Mouse (Mus musculus): ENCODE measurements at regions not wholly inside any gene's neighbourhood (a gene's known extent, or its start where the extent isn't known, plus 50 kb on each side); places are given as distances from the start of the nearest gene placed in this dataset.
A peak's percentile ranks its signal among the peaks of the same experiment; 100 is the strongest.

- Histone ChIP-seq H3K27ac (ENCODE audit: insufficient read depth, low read length) (no peak overlapping the region), H3K27me3 (ENCODE audit: control insufficient read depth, insufficient read depth, low read length) (no peaks in the 10 kb centered on the region; the same call in 1 of the 2 replicates), H3K4me3 (replicated peaks; ENCODE audit: insufficient read depth, low read depth, low read length) (no peak overlapping the region), H3K4me1 (ENCODE audit: control insufficient read depth, insufficient read depth, low read length) (no peaks in the 10 kb centered on the region)
- DNase-seq: no peak
- TF ChIP-seq POLR2A (IDR thresholded peaks at IDR 0.05; ENCODE audit: borderline replicate concordance, insufficient read depth, low read length): no peak
- TF ChIP-seq CTCF (IDR thresholded peaks at IDR 0.05; ENCODE audit: borderline replicate concordance, insufficient read depth, low read depth, low read length): no peak
- WGBS: 88% methylated on average over 5 of the region's 5 CpGs
These were observed 106.0 kb downstream of the Rpl14 start for GRCm38 (mm10) chr9:120677216-120677615.

GRCm38 (mm10) chr9:120679822-120680426, 108.7 kb downstream of the Rpl14 start:
- TF ChIP-seq POLR2A (IDR thresholded peaks at IDR 0.05; ENCODE audit: borderline replicate concordance, insufficient read depth, low read length) (no peak), CTCF (IDR thresholded peaks at IDR 0.05; ENCODE audit: borderline replicate concordance, insufficient read depth, low read depth, low read length) (no peak)
- Histone ChIP-seq H3K27ac (ENCODE audit: insufficient read depth, low read length) (no peak overlapping the region), H3K4me3 (replicated peaks; ENCODE audit: insufficient read depth, low read depth, low read length) (no peak overlapping the region), H3K4me1 (ENCODE audit: control insufficient read depth, insufficient read depth, low read length) (no peaks in the 10 kb centered on the region), H3K27me3 (ENCODE audit: control insufficient read depth, insufficient read depth, low read length) (no peaks in the 10 kb centered on the region; the same call in 1 of the 2 replicates)
- WGBS: 80% methylated on average over 11 of the region's 11 CpGs
- no peak for DNase-seq

GRCm38 (mm10) chr9:120681404-120681803, 110.2 kb downstream of the Rpl14 start:
- H3K4me1 ChIP-seq (ENCODE audit: control insufficient read depth, insufficient read depth, low read length): no peaks in the 10 kb centered on the region
- DNase-seq: no peak
- no peak overlapping the region for H3K27ac ChIP-seq (ENCODE audit: insufficient read depth, low read length)
- 77% methylated on average over 7 of the region's 7 CpGs for WGBS
- H3K4me3 ChIP-seq (replicated peaks; ENCODE audit: insufficient read depth, low read depth, low read length): no peak overlapping the region
- no peak for TF ChIP-seq CTCF (IDR thresholded peaks at IDR 0.05; ENCODE audit: borderline replicate concordance, insufficient read depth, low read depth, low read length)
- TF ChIP-seq POLR2A (IDR thresholded peaks at IDR 0.05; ENCODE audit: borderline replicate concordance, insufficient read depth, low read length): no peak
- no peaks in the 10 kb centered on the region; the same call in 1 of the 2 replicates for H3K27me3 ChIP-seq (ENCODE audit: control insufficient read depth, insufficient read depth, low read length)

DNA sequence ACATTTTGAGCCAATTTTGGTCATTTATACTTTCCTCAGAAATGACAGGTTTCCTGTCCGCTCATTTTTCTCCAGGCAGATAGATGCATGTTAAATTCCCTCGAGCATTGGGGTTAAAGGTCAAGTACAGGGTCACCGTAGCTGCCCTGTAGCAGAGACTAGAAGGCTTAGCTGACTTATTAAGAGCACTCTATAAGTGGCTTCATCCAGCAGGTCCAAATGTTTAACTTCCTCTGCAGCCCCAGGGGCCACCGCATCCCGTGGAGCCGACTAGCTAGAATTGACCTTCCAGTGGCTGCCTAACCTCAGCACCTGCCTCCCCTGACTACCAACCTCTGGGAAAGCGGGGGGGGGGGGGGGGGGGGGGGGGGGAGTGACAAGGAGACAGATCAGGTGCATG, 114.7 kb downstream of the Rpl14 start:
- 66% methylated on average over 6 of the region's 7 CpGs for WGBS
- no peak for DNase-seq
- TF ChIP-seq POLR2A (IDR thresholded peaks at IDR 0.05; ENCODE audit: borderline replicate concordance, insufficient read depth, low read length) (no peak), CTCF (IDR thresholded peaks at IDR 0.05; ENCODE audit: borderline replicate concordance, insufficient read depth, low read depth, low read length) (no peak)
- no peak overlapping the region for H3K27ac ChIP-seq (ENCODE audit: insufficient read depth, low read length)
- peaks cover 9% of the 10 kb centered on the region; the same call in 1 of the 2 replicates for H3K4me1 ChIP-seq (ENCODE audit: control insufficient read depth, insufficient read depth, low read length)
- no peak overlapping the region for H3K4me3 ChIP-seq (replicated peaks; ENCODE audit: insufficient read depth, low read depth, low read length)
- H3K27me3 ChIP-seq (ENCODE audit: control insufficient read depth, insufficient read depth, low read length): no peaks in the 10 kb centered on the region

GRCm38 (mm10) chr9:120689025-120689424, 117.8 kb downstream of the Rpl14 start:
- WGBS: 91% methylated on average over 11 of the region's 11 CpGs
- no peaks in the 10 kb centered on the region for H3K27me3 ChIP-seq (ENCODE audit: control insufficient read depth, insufficient read depth, low read length)
- TF ChIP-seq POLR2A (IDR thresholded peaks at IDR 0.05; ENCODE audit: borderline replicate concordance, insufficient read depth, low read length) (no peak), CTCF (IDR thresholded peaks at IDR 0.05; ENCODE audit: borderline replicate concordance, insufficient read depth, low read depth, low read length) (no peak)
- H3K4me1 ChIP-seq (ENCODE audit: control insufficient read depth, insufficient read depth, low read length): peaks cover 27% of the 10 kb centered on the region
- no peak overlapping the region for H3K4me3 ChIP-seq (replicated peaks; ENCODE audit: insufficient read depth, low read depth, low read length)
- no peak overlapping the region for H3K27ac ChIP-seq (ENCODE audit: insufficient read depth, low read length)
- no peak for DNase-seq

DNA sequence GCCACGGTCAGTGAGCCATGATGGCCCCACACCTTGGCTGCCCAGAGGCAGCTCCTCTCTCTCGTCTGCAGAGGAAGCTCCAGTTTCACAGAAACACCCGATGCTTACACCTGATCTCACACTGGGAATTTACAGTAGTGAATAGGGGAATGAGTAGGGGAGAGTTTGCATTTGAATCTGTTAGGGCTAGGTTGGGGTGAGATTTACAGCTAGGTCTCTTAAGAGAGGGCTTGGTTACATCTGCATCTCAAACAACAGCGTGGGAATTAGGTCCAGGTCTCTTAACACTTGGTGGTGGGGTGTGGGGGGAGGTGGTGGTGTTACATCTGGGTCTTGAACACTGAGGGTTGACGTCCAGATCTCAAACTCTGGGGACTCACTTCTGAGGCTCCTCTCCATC, 119.3 kb downstream of the Rpl14 start:
- H3K4me3 ChIP-seq (replicated peaks; ENCODE audit: insufficient read depth, low read depth, low read length): no peak overlapping the region
- no peaks in the 10 kb centered on the region for H3K27me3 ChIP-seq (ENCODE audit: control insufficient read depth, insufficient read depth, low read length)
- peaks cover 32% of the 10 kb centered on the region for H3K4me1 ChIP-seq (ENCODE audit: control insufficient read depth, insufficient read depth, low read length)
- DNase-seq: no peak
- TF ChIP-seq POLR2A (IDR thresholded peaks at IDR 0.05; ENCODE audit: borderline replicate concordance, insufficient read depth, low read length): no peak
- TF ChIP-seq CTCF (IDR thresholded peaks at IDR 0.05; ENCODE audit: borderline replicate concordance, insufficient read depth, low read depth, low read length): no peak
- H3K27ac ChIP-seq (ENCODE audit: insufficient read depth, low read length): no peak overlapping the region
- 62% methylated on average over 5 of the region's 5 CpGs for WGBS

GRCm38 (mm10) chr9:120690961-120691941, 120.0 kb downstream of the Rpl14 start:
- Histone ChIP-seq H3K4me3 (replicated peaks; ENCODE audit: insufficient read depth, low read depth, low read length) (no peak overlapping the region), H3K27ac (ENCODE audit: insufficient read depth, low read length) (peak overlapping the region; percentile 3; the same call in 1 of the 2 replicates), H3K27me3 (ENCODE audit: control insufficient read depth, insufficient read depth, low read length) (no peaks in the 10 kb centered on the region), H3K4me1 (ENCODE audit: control insufficient read depth, insufficient read depth, low read length) (peaks cover 35% of the 10 kb centered on the region)
- TF ChIP-seq CTCF (IDR thresholded peaks at IDR 0.05; ENCODE audit: borderline replicate concordance, insufficient read depth, low read depth, low read length) (no peak), POLR2A (IDR thresholded peaks at IDR 0.05; ENCODE audit: borderline replicate concordance, insufficient read depth, low read length) (no peak)
- WGBS: 19% methylated on average over 30 of the region's 30 CpGs
- peak; percentile 79 to 86 for DNase-seq

Measured in cerebellum, adult 2 months (tissue).